In the genomic region with DNA sequence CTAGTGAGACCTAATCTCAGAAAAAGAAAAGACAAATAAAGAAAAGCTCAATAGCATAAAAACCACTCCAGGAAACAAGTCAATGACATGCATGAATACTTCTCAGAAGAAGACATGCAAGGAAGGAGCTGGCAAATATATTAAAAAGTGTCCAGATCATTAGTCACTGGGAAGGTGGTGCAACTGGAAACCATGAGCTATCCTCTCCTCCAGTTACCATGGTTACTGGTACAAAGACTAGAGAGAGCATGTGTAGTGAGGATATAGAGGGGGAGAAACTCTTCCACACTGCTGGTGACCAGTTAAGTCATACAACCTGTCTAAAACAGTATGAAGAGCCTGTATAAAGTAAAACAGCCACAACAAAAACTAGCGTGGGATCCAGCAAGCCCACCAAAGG, we compare ENCODE assay signal across 24 mouse cellular contexts.
"Had no signal": no experiment of that assay in that cellular context is flagged by ENCODE, and none has a peak within 500 bp of the region (broad histone marks: within the 10 kb centered on the region; RNA-seq: fewer than 3 reads in every experiment).

No protein-coding gene starts in this region.

- DNase-seq: gastrocnemius, postnatal 14 days; gastrocnemius, postnatal 36 days; heart, adult 11 months; heart, adult 2 months; heart, postnatal 14 days; heart, postnatal 36 days; kidney, adult 18-20 months; kidney, postnatal 10 days; kidney, postnatal 25 days; kidney, postnatal 4 days; layer of hippocampus, postnatal 36 days; left cerebral cortex, postnatal 4 days had no signal

- H3K27ac ChIP-seq: heart, adult 2 months; heart, embryonic 13.5 days; heart, embryonic 15.5 days; hindbrain, embryonic 13.5 days; hindbrain, embryonic 15.5 days; hindbrain, postnatal 0 days; layer of hippocampus, adult 2 months; limb, embryonic 13.5 days; limb, embryonic 15.5 days; liver, embryonic 12.5 days; liver, embryonic 14.5 days had no signal

- H3K36me3 ChIP-seq: heart, embryonic 13.5 days; heart, embryonic 15.5 days; hindbrain, embryonic 13.5 days; hindbrain, embryonic 15.5 days; limb, embryonic 13.5 days; limb, embryonic 15.5 days; liver, embryonic 12.5 days had no signal

- H3K27me3 ChIP-seq: heart, embryonic 13.5 days; heart, embryonic 15.5 days; hindbrain, embryonic 13.5 days; hindbrain, embryonic 15.5 days; limb, embryonic 13.5 days; limb, embryonic 15.5 days; liver, embryonic 12.5 days had no signal

- ATAC-seq: hindbrain, postnatal 0 days; intestine, postnatal 0 days; liver, embryonic 12.5 days had no signal

- H3K4me2 ChIP-seq: heart, embryonic 11.5 days; heart, embryonic 13.5 days; heart, embryonic 15.5 days; hindbrain, embryonic 13.5 days; hindbrain, embryonic 15.5 days; limb, embryonic 13.5 days; limb, embryonic 15.5 days; liver, embryonic 12.5 days had no signal

- H3K4me1 ChIP-seq: heart, embryonic 15.5 days; hindbrain, embryonic 13.5 days; hindbrain, embryonic 15.5 days; limb, embryonic 13.5 days; limb, embryonic 15.5 days; liver, embryonic 12.5 days had no signal

- H3K9ac ChIP-seq: heart, embryonic 13.5 days; heart, embryonic 15.5 days; hindbrain, embryonic 13.5 days; hindbrain, embryonic 15.5 days; limb, embryonic 13.5 days; limb, embryonic 15.5 days; liver, embryonic 12.5 days; liver, embryonic 14.5 days had no signal

- H3K4me3 ChIP-seq: heart, adult 2 months; heart, embryonic 13.5 days; heart, embryonic 15.5 days; hindbrain, embryonic 13.5 days; hindbrain, embryonic 15.5 days; layer of hippocampus, adult 2 months; limb, embryonic 13.5 days; limb, embryonic 15.5 days; liver, embryonic 12.5 days had no signal

- H3K9me3 ChIP-seq: heart, embryonic 13.5 days; heart, embryonic 15.5 days; hindbrain, embryonic 15.5 days; limb, embryonic 13.5 days; limb, embryonic 15.5 days; liver, embryonic 12.5 days had no signal
